Mouse (Mus musculus): ENCODE results near the gene Atp1a2.

The Atp1a2 gene

GRCm38 (mm10) chr1:172324725-172325124 is 26.9 kb upstream of the Atp1a2 start:
- DNase-seq (ENCODE audit: low read depth, low spot score) = peak; percentile 50

- no peak for DNase-seq (ENCODE audit: low read depth, low spot score)
Measured at GRCm38 (mm10) chr1:172323801-172324359, 26.0 kb upstream of the Atp1a2 start.

GRCm38 (mm10) chr1:172323298-172323697 is 25.4 kb upstream of the Atp1a2 start:
- DNase-seq (ENCODE audit: low read depth, low spot score) = no peak

GRCm38 (mm10) chr1:172322725-172323124 is 24.9 kb upstream of the Atp1a2 start:
- DNase-seq (ENCODE audit: low read depth, low spot score) = no peak

GRCm38 (mm10) chr1:172319921-172320411 is 22.1 kb upstream of the Atp1a2 start:
- DNase-seq (ENCODE audit: low read depth, low spot score) = no peak

- no peak for DNase-seq (ENCODE audit: low read depth, low spot score)
Measured at GRCm38 (mm10) chr1:172319346-172319745, 21.5 kb upstream of the Atp1a2 start.

GRCm38 (mm10) chr1:172318424-172319035 is 20.7 kb upstream of the Atp1a2 start:
- DNase-seq (ENCODE audit: low read depth, low spot score) = no peak

GRCm38 (mm10) chr1:172317946-172318345 is 20.1 kb upstream of the Atp1a2 start:
- no peak for DNase-seq (ENCODE audit: low read depth, low spot score)

GRCm38 (mm10) chr1:172317431-172317830 is 19.6 kb upstream of the Atp1a2 start:
- no peak for DNase-seq (ENCODE audit: low read depth, low spot score)

- no peak for DNase-seq (ENCODE audit: low read depth, low spot score)
Measured at GRCm38 (mm10) chr1:172314911-172315310, 17.0 kb upstream of the Atp1a2 start.

GRCm38 (mm10) chr1:172313613-172314411 is 15.9 kb upstream of the Atp1a2 start:
- no peak for DNase-seq (ENCODE audit: low read depth, low spot score)

- no peak for DNase-seq (ENCODE audit: low read depth, low spot score)
Measured at GRCm38 (mm10) chr1:172312768-172313561, 15.1 kb upstream of the Atp1a2 start.

GRCm38 (mm10) chr1:172311921-172312767 is 14.3 kb upstream of the Atp1a2 start:
- peak; percentile 77 for DNase-seq (ENCODE audit: low read depth, low spot score)

GRCm38 (mm10) chr1:172311248-172311906 is 13.5 kb upstream of the Atp1a2 start:
- no peak for DNase-seq (ENCODE audit: low read depth, low spot score)

- peak; percentile 58 for DNase-seq (ENCODE audit: low read depth, low spot score)
Measured at GRCm38 (mm10) chr1:172309699-172310398, 12.0 kb upstream of the Atp1a2 start.

- DNase-seq (ENCODE audit: low read depth, low spot score) = no peak
Measured at GRCm38 (mm10) chr1:172308409-172308808, 10.5 kb upstream of the Atp1a2 start.

GRCm38 (mm10) chr1:172307936-172308335 is 10.1 kb upstream of the Atp1a2 start:
- no peak for DNase-seq (ENCODE audit: low read depth, low spot score)

- no peak for DNase-seq (ENCODE audit: low read depth, low spot score)
Measured at GRCm38 (mm10) chr1:172306885-172307284, 9.0 kb upstream of the Atp1a2 start.

GRCm38 (mm10) chr1:172306196-172306595 is 8.3 kb upstream of the Atp1a2 start:
- no peak for DNase-seq (ENCODE audit: low read depth, low spot score)

- no peak for DNase-seq (ENCODE audit: low read depth, low spot score)
Measured at GRCm38 (mm10) chr1:172305635-172306034, 7.8 kb upstream of the Atp1a2 start.

Data from c-Kit-negative CD71-positive TER-119-positive erythroid progenitor cells, embryonic 14.5 days (primary cell).